ENCODE assay signal across 11 mouse cellular contexts in genomic region chr14:31062277-31062676, GRCm38 (mm10). TPM values are rescaled to one million over a fixed set of nuclear protein-coding genes. Genes with fewer than 3 reads are reported as not detected.
DNase-seq lines count a peak whose midpoint lies in the region; ATAC-seq and TF ChIP-seq lines count a peak whose summit lies in the region.
"Had no signal": no experiment of that assay in that cellular context is flagged by ENCODE, and none has a peak within 500 bp of the region (broad histone marks: within the 10 kb centered on the region; RNA-seq: fewer than 3 reads in every experiment).

No protein-coding gene starts in this region.

- no peak overlapping the region for H3K4me2 ChIP-seq in forebrain, embryonic 14.5 days (ENCODE audit: low read length)
- H3K4me2 ChIP-seq in forebrain, embryonic 13.5 days, result no peak overlapping the region
- no peak overlapping the region for H3K4me2 ChIP-seq in midbrain, postnatal 0 days (ENCODE audit: low read depth, low read length, poor library complexity, severe bottlenecking)
- H3K4me2 ChIP-seq: embryonic facial prominence, embryonic 15.5 days had no signal

- no peaks in the 10 kb centered on the region for H3K27me3 ChIP-seq in forebrain, embryonic 14.5 days (replicated peaks; ENCODE audit: control insufficient read depth, insufficient read depth, low read length)
- no peaks in the 10 kb centered on the region for H3K27me3 ChIP-seq in forebrain, embryonic 13.5 days
- H3K27me3 ChIP-seq in midbrain, postnatal 0 days (ENCODE audit: insufficient read depth, low read length), result no peaks in the 10 kb centered on the region
- no peaks in the 10 kb centered on the region for H3K27me3 ChIP-seq in midbrain, embryonic 10.5 days (ENCODE audit: low read depth, poor library complexity, severe bottlenecking)
- H3K27me3 ChIP-seq: embryonic facial prominence, embryonic 15.5 days had no signal

- DNase-seq in forebrain, embryonic 14.5 days (ENCODE audit: low spot score), result peak; percentile 23
- peak; percentile 2 for DNase-seq in midbrain, postnatal 0 days (ENCODE audit: low spot score)
- no peak for DNase-seq in midbrain, embryonic 10.5 days (ENCODE audit: low spot score)
- DNase-seq in retina, postnatal 1 day, result peak; percentile 16
- DNase-seq in spleen, adult 12 weeks (ENCODE audit: low spot score), result no peak
- no peak for DNase-seq in gastrocnemius, postnatal 36 days
- DNase-seq: layer of hippocampus, postnatal 36 days; right cerebral cortex, adult 18-20 months had no signal

- H3K9me3 ChIP-seq in forebrain, embryonic 14.5 days (replicated peaks; ENCODE audit: control insufficient read depth, low read length), result no peaks in the 10 kb centered on the region
- no peaks in the 10 kb centered on the region for H3K9me3 ChIP-seq in forebrain, embryonic 13.5 days (replicated peaks)
- H3K9me3 ChIP-seq in midbrain, postnatal 0 days (ENCODE audit: low read length), result no peaks in the 10 kb centered on the region
- H3K9me3 ChIP-seq in midbrain, embryonic 10.5 days (replicated peaks), result no peaks in the 10 kb centered on the region
- H3K9me3 ChIP-seq: embryonic facial prominence, embryonic 15.5 days had no signal

- no peak for ATAC-seq in forebrain, embryonic 14.5 days
- no peak for ATAC-seq in forebrain, embryonic 13.5 days
- no peak for ATAC-seq in midbrain, postnatal 0 days (ENCODE audit: low FRiP score)
- peak; percentile 92 for ATAC-seq in erythroblast, adult 5-6 weeks (replicated peaks; ENCODE audit: low FRiP score, poor library complexity, severe bottlenecking)

- no peak overlapping the region for H3K9ac ChIP-seq in forebrain, embryonic 14.5 days (ENCODE audit: low read length)
- no peak overlapping the region for H3K9ac ChIP-seq in forebrain, embryonic 13.5 days
- no peak overlapping the region for H3K9ac ChIP-seq in midbrain, postnatal 0 days (replicated peaks; ENCODE audit: low read length, poor library complexity, severe bottlenecking)
- H3K9ac ChIP-seq: embryonic facial prominence, embryonic 15.5 days had no signal

- H3K4me3 ChIP-seq in forebrain, embryonic 14.5 days (ENCODE audit: low read depth, low read length), result no peak overlapping the region
- no peak overlapping the region for H3K4me3 ChIP-seq in forebrain, embryonic 13.5 days
- H3K4me3 ChIP-seq in midbrain, postnatal 0 days (ENCODE audit: low read depth, low read length), result no peak overlapping the region
- no peak overlapping the region for H3K4me3 ChIP-seq in midbrain, embryonic 10.5 days
- H3K4me3 ChIP-seq: embryonic facial prominence, embryonic 15.5 days had no signal

- H3K4me1 ChIP-seq in forebrain, embryonic 14.5 days (ENCODE audit: control insufficient read depth, insufficient read depth, low read length), result no peaks in the 10 kb centered on the region
- H3K4me1 ChIP-seq in forebrain, embryonic 13.5 days, result no peaks in the 10 kb centered on the region
- H3K4me1 ChIP-seq in midbrain, postnatal 0 days (ENCODE audit: insufficient read depth, low read length), result no peaks in the 10 kb centered on the region
- no peaks in the 10 kb centered on the region for H3K4me1 ChIP-seq in midbrain, embryonic 10.5 days
- H3K4me1 ChIP-seq: embryonic facial prominence, embryonic 15.5 days had no signal

- H3K36me3 ChIP-seq in forebrain, embryonic 14.5 days (ENCODE audit: control insufficient read depth, insufficient read depth, low read length), result peaks cover 75% of the 10 kb centered on the region
- H3K36me3 ChIP-seq in forebrain, embryonic 13.5 days (ENCODE audit: poor library complexity, severe bottlenecking), result peaks cover 75% of the 10 kb centered on the region
- H3K36me3 ChIP-seq in midbrain, postnatal 0 days (ENCODE audit: insufficient read depth, low read length), result peaks cover 34% of the 10 kb centered on the region; the same call in 1 of the 2 replicates
- H3K36me3 ChIP-seq in midbrain, embryonic 10.5 days, result peaks cover 99% of the 10 kb centered on the region

- H3K27ac ChIP-seq in forebrain, embryonic 14.5 days (ENCODE audit: low read depth, low read length), result no peak overlapping the region
- H3K27ac ChIP-seq in forebrain, embryonic 13.5 days, result no peak overlapping the region
- H3K27ac ChIP-seq in midbrain, postnatal 0 days (ENCODE audit: low read depth, low read length), result no peak overlapping the region
- H3K27ac ChIP-seq in midbrain, embryonic 10.5 days (replicated peaks), result no peak overlapping the region
- H3K27ac ChIP-seq: embryonic facial prominence, embryonic 15.5 days had no signal

- peak; percentile 48 for TF ChIP-seq CTCF in midbrain, postnatal 0 days (IDR thresholded peaks at IDR 0.05)

- 71% methylated on average over 1 of the region's 1 CpGs for WGBS in forebrain, embryonic 14.5 days
- 68% methylated on average over 1 of the region's 1 CpGs for WGBS in forebrain, embryonic 13.5 days
- WGBS in midbrain, postnatal 0 days, result 82% methylated on average over 1 of the region's 1 CpGs
- 91% methylated on average over 1 of the region's 1 CpGs for WGBS in midbrain, embryonic 10.5 days

- intact Hi-C loops in gastrocnemius, postnatal 36 days (cut with DNase I), result loop anchor here (5.0 kb wide), 1 partner anchor 40 kb away; no protein-coding TSS in a partner anchor

RNA-seq across cellular contexts. Expression of gene Gnl3, which starts 43.3 kb away (rescaled TPM):
- polyA plus RNA-seq in forebrain, embryonic 14.5 days (2014; fragmentation: Nextera tagmentation; extraction: Ambion mirVana), result 63.3 and 65.1 TPM in 2 replicates
- 76.7 and 80.8 TPM in 2 replicates for polyA plus RNA-seq in forebrain, embryonic 13.5 days (2015; fragmentation: Nextera tagmentation; extraction: Ambion mirVana)
- total RNA-seq in midbrain, postnatal 0 days (2014; rRNA removed), result 37.8 and 42.8 TPM in 2 replicates
- 57.7 and 70.5 TPM in 2 replicates for polyA plus RNA-seq in midbrain, postnatal 0 days (2015; fragmentation: Nextera tagmentation; extraction: Ambion mirVana)
- polyA plus RNA-seq in midbrain, embryonic 10.5 days (2016; fragmentation: Nextera tagmentation; extraction: Ambion mirVana), result 94.0 and 121 TPM in 2 replicates
- total RNA-seq in erythroblast, adult 5-6 weeks (2015; ENCODE audit: low replicate concordance), result 55.4 and 66.3 TPM in 2 replicates
- 42.4 and 45.2 TPM in 2 replicates for total RNA-seq in erythroblast, adult 5-6 weeks (2017; ENCODE audit: low replicate concordance)
- total RNA-seq in gastrocnemius, postnatal 36 days (2021), result 10 to 100 TPM; 23.0 to 33.0 TPM

RNA-seq across cellular contexts. Expression of gene Pbrm1, which starts 43.3 kb away (rescaled TPM):
- 103 and 125 TPM in 2 replicates for polyA plus RNA-seq in forebrain, embryonic 14.5 days (2014; fragmentation: Nextera tagmentation; extraction: Ambion mirVana)
- 166 and 170 TPM in 2 replicates for polyA plus RNA-seq in forebrain, embryonic 13.5 days (2015; fragmentation: Nextera tagmentation; extraction: Ambion mirVana)
- 51.2 and 81.5 TPM in 2 replicates for total RNA-seq in midbrain, postnatal 0 days (2014; rRNA removed)
- 71.3 and 84.8 TPM in 2 replicates for polyA plus RNA-seq in midbrain, postnatal 0 days (2015; fragmentation: Nextera tagmentation; extraction: Ambion mirVana)
- 158 and 170 TPM in 2 replicates for polyA plus RNA-seq in midbrain, embryonic 10.5 days (2016; fragmentation: Nextera tagmentation; extraction: Ambion mirVana)
- 69.4 and 75.4 TPM in 2 replicates for total RNA-seq in erythroblast, adult 5-6 weeks (2015; ENCODE audit: low replicate concordance)
- 84.8 and 100 TPM in 2 replicates for total RNA-seq in erythroblast, adult 5-6 weeks (2017; ENCODE audit: low replicate concordance)
- total RNA-seq in gastrocnemius, postnatal 36 days (2021), result 10 to 100 TPM; 34.8 to 37.0 TPM

Comparison
In these comparisons a context has a peak if more than half of its experiments do, and no peak if none do; other contexts are left out.
1. DNase-seq: peak in forebrain, embryonic 14.5 days (single experiment), midbrain, postnatal 0 days (single experiment) and retina, postnatal 1 day (single experiment); none in midbrain, embryonic 10.5 days (single experiment), spleen, adult 12 weeks (single experiment) and gastrocnemius, postnatal 36 days (0 of 2).